Mouse (Mus musculus) hindbrain, embryonic 10.5 days (tissue): Measurements from ENCODE around the gene Snx18. TPM values are rescaled to one million over a fixed set of nuclear protein-coding genes. Genes with fewer than 3 reads are reported as not detected.

Experiments used
- DNase-seq: peaks from one replicate; pipeline ENCODE4 v3.0.0-alpha.2; 2017; ENCODE audit warnings: low spot score
- H3K27ac ChIP-seq: fragments of 300-500 bp; sonication (generic); 2 replicates; pipeline ENCODE4 v1.5.1; 2016; ENCODE audit warnings: mild to moderate bottlenecking, moderate library complexity
- H3K27me3 ChIP-seq: fragments of 300-500 bp; sonication (generic); 2 replicates; pipeline ENCODE4 v1.6.1; 2016; ENCODE audit warnings: mild to moderate bottlenecking; ENCODE audit not compliant: poor library complexity, insufficient read depth, severe bottlenecking
- H3K36me3 ChIP-seq: fragments of 300-500 bp; sonication (generic); 2 replicates; pipeline ENCODE4 v1.6.1; 2016; ENCODE audit warnings: mild to moderate bottlenecking, moderate library complexity
- H3K4me1 ChIP-seq: fragments of 300-500 bp; sonication (generic); replicated peaks from 2 replicates; pipeline ENCODE4 v1.6.1; 2016; ENCODE audit warnings: mild to moderate bottlenecking
- H3K4me3 ChIP-seq: fragments of 300-500 bp; sonication (generic); 2 replicates; pipeline ENCODE4 v1.5.1; 2016; ENCODE audit warnings: mild to moderate bottlenecking, moderate library complexity
- H3K9me3 ChIP-seq: fragments of 300-500 bp; sonication (generic); 2 replicates; pipeline ENCODE4 v1.6.1; 2016; ENCODE audit warnings: mild to moderate bottlenecking, moderate library complexity
- WGBS: fragments of 180-500 bp; shearing (Covaris S2); methylation state at CpG from one replicate; pipeline ENCODE4 v1.1.7; 2016; 5-methylcytosine and 5-hydroxymethylcytosine counted together
- polyA plus RNA-seq: library from polyadenylated mRNA; unstranded; fragments of >200 nt; fragmentation: Nextera tagmentation; extraction: Ambion mirVana; gene quantifications from 2 replicates; pipeline ENCODE4 v1.2.1, GENCODE M21; 2016

Snx18 gene
- polyA plus RNA-seq, 1 experiment from 2014 or later = 18.1 TPM

DNA sequence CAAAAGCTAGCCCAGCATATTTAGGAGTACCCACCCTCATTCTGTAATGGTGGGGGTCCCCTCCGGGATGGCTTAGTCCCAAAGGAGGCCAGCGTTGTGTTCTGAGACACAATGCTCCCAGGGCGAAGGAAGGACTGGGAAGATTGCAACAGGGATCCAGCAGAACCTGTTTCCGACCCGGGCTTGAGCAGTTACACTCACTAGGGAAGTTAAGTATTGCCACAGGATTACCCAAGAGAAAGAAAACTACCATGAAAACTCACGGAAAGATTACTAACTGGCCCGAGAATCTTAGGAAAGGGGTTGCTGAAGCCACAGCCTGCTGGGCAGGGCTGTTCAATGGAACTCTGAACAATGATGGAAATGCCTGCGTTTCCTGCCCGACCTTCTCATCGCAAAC lies 4.5 kb downstream of the Snx18 start:
- H3K27ac ChIP-seq = peak overlapping the region; percentile 71

DNA sequence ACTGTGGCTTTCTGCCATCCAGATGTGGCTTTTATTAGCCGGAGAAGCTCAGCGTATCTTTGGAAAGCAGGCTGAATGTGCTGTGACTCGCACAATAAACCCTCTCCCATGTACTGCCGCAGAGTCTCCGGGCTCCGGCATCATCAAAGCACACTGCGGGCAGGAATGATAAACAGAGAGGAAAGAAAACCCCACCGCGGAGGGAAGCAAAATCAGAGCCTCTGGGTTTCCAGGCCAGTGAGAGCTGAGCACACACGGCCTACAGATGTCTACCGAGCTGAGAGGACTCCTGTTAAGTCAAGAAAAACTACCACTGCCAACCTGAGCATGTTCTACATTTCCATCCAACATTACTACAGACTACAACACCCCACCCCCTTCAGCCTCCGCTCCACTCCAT lies 5.0 kb downstream of the Snx18 start:
- Histone ChIP-seq H3K9me3 (no peaks in the 10 kb centered on the region), H3K27me3 (no peaks in the 10 kb centered on the region), H3K4me1 (peaks cover 89% of the 10 kb centered on the region), H3K27ac (peak overlapping the region; percentile 50), H3K36me3 (peaks cover 22% of the 10 kb centered on the region), H3K4me3 (peak overlapping the region; percentile 86)
- peak; percentile 49 for DNase-seq
- WGBS = 37% methylated on average over 12 of the region's 12 CpGs

More for the DNA sequence above, 4.5 kb downstream of the Snx18 start:
- peak overlapping the region; percentile 86 for H3K4me3 ChIP-seq
- H3K4me1 ChIP-seq = peaks cover 86% of the 10 kb centered on the region
- no peaks in the 10 kb centered on the region for H3K9me3 ChIP-seq
- 39% methylated on average over 10 of the region's 10 CpGs for WGBS
- DNase-seq = no peak
- H3K27me3 ChIP-seq = no peaks in the 10 kb centered on the region
- peaks cover 19% of the 10 kb centered on the region for H3K36me3 ChIP-seq

DNA sequence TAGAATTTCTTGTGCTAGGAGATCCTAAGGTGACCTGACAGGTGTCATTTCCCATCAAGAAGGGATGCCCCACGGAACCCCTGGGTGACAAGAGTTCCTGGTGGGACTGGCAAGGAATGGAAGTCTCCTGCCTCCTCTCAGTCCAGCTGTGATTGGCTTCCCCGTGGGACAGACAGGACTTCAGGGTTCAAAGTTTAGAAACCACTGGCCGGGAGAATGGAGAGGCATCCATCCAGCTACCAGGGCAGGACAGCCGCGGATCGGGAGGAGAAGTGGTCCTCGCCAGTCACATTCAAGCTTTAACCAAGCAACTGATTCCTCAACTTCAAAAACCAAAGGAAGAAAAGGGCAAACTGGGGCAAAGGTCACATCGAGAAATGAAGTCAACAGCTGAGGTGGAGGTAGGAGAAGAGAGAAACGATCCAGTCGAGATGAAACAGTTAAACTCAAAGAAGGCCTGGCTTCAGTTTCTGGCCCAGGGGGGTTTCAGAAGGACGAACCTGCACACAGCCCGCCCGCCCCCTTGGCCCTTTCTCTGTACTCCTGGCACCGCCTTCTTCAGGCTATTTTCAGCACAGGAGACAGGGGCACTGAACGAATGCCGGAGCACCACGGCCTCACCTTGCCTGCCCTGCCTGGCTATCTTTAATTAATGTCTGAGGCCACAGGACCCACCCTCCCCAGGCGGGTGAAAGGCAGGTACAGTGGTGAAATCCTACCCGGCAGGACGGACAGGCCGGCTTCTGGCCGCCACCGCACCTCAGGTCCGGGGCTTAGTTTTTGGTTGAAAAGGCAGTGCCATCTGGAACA lies 6.0 kb downstream of the Snx18 start:
- WGBS = 61% methylated on average over 24 of the region's 24 CpGs
- peak overlapping the region; percentile 86 for H3K4me3 ChIP-seq
- H3K36me3 ChIP-seq = peaks cover 29% of the 10 kb centered on the region
- DNase-seq = no peak
- 0 out of 2 replicates have a peak overlapping the region, but pooled peaks have one; percentile 13 for H3K27ac ChIP-seq
- H3K27me3 ChIP-seq = no peaks in the 10 kb centered on the region
- H3K4me1 ChIP-seq = peaks cover 87% of the 10 kb centered on the region
- H3K9me3 ChIP-seq = no peaks in the 10 kb centered on the region

DNA sequence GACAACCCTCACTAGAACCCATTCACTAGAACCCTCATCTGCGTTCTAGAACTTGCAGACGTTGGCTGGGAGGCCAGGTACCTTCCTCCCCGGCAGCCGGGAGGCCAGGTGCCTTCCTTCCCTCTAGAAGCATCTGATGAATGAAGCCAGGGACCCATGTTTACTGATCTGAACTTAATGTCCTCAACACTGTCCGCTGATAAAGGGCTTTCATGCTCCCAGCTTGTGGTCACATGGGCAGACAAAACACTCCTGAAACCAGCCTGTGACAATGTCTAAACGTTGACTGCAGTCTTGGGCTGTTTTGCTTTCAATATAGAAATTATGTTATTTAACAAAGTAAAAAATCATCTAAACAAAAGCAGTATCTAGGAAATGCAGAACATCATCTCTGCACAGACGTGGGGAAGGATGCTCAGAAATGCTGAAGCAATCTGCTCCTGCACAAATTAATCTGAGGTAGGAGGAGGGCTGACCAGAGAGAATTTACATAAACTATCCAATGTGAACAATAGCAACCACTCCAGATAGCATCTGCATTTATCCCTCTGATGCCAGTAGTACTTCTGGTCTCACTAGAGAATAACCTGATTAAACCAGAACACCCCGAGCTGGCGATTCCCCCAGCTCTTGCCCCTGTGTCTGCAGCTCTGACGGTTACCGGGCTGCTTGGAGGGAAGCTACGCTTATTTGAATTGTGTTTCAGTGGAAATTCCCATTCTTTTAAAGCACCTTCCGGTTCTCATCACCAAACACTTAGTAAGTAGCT lies 7.4 kb downstream of the Snx18 start:
- Histone ChIP-seq H3K36me3 (peaks cover 39% of the 10 kb centered on the region), H3K9me3 (0 out of 2 replicates have a peak, but pooled peaks cover 4% of the 10 kb centered on the region), H3K27me3 (no peaks in the 10 kb centered on the region), H3K4me1 (peaks cover 82% of the 10 kb centered on the region), H3K4me3 (0 out of 2 replicates have a peak overlapping the region, but pooled peaks have one; percentile 4), H3K27ac (no peak overlapping the region)
- 72% methylated on average over 13 of the region's 13 CpGs for WGBS
- no peak for DNase-seq

DNA sequence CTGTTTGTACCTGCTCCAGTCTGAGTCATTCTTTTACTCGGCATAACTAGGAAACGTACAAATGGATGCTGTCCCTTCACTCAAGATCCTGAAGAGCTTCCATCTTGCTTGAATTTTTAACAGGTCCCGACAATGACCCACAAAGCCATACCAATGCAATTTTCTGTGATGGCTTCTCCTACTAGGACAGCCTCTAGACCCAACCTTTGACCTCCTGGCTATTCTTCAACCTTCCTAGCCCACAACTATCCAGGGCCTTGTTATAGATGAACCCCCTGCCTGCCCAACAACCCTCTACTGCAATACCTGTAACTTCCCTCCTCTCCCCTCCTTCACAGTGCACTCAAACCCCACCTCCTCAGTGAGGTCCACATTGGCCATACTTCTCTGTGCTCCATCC lies 8.9 kb downstream of the Snx18 start:
- Histone ChIP-seq H3K9me3 (0 out of 2 replicates have a peak, but pooled peaks cover 4% of the 10 kb centered on the region), H3K27me3 (no peaks in the 10 kb centered on the region), H3K4me3 (no peak overlapping the region), H3K4me1 (peaks cover 77% of the 10 kb centered on the region), H3K27ac (no peak overlapping the region), H3K36me3 (peaks cover 47% of the 10 kb centered on the region)
- no peak for DNase-seq
- 93% methylated on average over 3 of the region's 3 CpGs for WGBS

DNA sequence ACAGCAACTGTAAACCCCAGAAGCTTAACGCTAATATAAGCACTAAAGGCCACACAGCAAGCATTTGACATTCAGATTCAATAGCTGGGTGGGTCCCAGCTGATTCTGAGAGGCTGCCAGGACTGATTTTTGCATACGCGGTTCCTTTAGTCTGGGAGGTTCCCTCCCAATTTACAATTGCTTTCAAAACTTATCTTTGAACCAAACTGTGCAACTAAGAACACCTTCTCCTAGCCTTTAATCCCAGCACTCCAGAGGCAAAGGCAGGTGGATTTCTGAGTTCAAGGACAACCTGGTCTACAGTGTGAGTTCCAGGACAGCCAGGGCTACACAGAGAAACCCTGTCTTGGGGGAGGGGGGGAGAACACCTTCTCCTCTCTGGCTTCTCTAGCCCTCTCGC lies 10.5 kb downstream of the Snx18 start:
- 84% methylated on average over 4 of the region's 4 CpGs for WGBS
- H3K27me3 ChIP-seq = no peaks in the 10 kb centered on the region
- no peak for DNase-seq
- peaks cover 76% of the 10 kb centered on the region for H3K4me1 ChIP-seq
- H3K9me3 ChIP-seq = 0 out of 2 replicates have a peak, but pooled peaks cover 4% of the 10 kb centered on the region
- H3K36me3 ChIP-seq = peaks cover 47% of the 10 kb centered on the region
- H3K27ac ChIP-seq = no peak overlapping the region
- no peak overlapping the region for H3K4me3 ChIP-seq

DNA sequence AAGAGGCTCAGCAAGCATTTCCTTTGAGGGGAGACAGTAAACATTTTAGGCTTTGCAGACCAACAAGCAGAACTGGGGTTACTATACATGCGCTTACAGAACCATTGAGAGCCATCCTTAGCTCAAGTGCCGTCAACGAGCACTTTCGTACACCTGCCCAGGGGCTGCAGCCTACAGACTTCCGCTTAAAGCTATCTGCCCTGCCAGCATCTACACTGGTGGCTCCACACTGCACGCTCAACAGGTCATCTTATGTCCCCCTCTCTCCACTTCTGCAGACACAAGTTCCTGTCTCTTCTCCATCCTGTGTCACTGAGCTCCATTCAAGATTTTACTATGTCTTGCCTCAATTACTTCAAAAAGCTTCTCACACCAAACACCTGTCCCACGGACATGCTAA lies 11.0 kb downstream of the Snx18 start:
- 92% methylated on average over 7 of the region's 7 CpGs for WGBS
- Histone ChIP-seq H3K27me3 (no peaks in the 10 kb centered on the region), H3K27ac (no peak overlapping the region), H3K4me3 (no peak overlapping the region), H3K4me1 (peaks cover 71% of the 10 kb centered on the region), H3K9me3 (0 out of 2 replicates have a peak, but pooled peaks cover 4% of the 10 kb centered on the region), H3K36me3 (peaks cover 44% of the 10 kb centered on the region)
- DNase-seq = no peak

DNA sequence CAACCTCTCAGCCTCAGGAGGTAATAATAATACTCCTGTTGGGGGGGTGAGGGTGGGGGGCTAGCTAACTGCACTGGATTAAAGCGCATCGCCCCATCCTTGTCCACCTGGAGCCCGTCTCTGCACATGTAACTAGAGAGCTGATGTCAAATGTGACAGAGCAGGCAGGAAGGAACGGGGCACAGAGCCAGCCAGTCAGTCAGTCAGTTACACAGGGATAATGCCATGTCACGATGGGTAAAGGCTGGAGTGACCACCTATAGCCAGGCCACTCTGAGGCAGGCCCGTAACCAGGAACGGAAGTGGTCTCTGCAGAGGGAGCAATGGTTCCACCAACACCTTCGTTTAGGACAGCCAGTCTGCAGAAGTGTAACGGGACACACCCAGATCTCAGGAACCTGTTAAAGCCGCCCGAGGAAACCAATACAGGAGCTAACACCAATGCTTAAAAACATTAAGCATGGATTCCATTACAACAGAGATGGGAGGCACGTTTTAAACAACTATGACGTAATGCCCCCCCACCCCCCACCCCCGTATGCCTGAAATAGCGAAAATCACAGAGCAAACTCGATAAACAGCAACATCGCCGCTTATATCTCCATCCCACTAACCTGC lies 11.5 kb downstream of the Snx18 start:
- 91% methylated on average over 18 of the region's 18 CpGs for WGBS

DNA sequence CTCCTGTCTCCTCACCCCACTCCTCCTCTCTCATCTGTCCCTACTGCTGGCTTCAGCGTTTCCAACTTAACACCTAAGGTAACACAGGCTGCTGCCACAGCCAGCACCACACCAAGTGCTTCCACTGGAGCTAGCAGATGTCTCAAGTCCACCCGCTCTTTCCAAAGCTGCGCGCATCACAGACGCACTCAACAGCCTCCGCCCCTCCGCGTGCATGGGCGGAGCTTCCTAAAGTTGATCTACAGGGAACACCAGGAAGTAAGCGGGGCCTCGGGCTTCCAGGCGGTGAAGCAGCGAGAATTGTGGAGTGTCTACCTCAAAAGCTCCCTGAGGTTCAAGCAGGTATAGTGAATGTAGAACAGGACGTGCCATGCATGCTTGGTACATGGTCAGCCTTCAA lies 12.2 kb downstream of the Snx18 start:
- DNase-seq = no peak
- Histone ChIP-seq H3K27ac (no peak overlapping the region), H3K4me3 (no peak overlapping the region), H3K36me3 (peaks cover 47% of the 10 kb centered on the region), H3K27me3 (no peaks in the 10 kb centered on the region), H3K9me3 (0 out of 2 replicates have a peak, but pooled peaks cover 4% of the 10 kb centered on the region), H3K4me1 (peaks cover 59% of the 10 kb centered on the region)
- 89% methylated on average over 14 of the region's 14 CpGs for WGBS

More for the DNA sequence above, 11.5 kb downstream of the Snx18 start:
- peaks cover 66% of the 10 kb centered on the region for H3K4me1 ChIP-seq
- H3K4me3 ChIP-seq = no peak overlapping the region
- DNase-seq = no peak
- H3K36me3 ChIP-seq = peaks cover 44% of the 10 kb centered on the region
- no peaks in the 10 kb centered on the region for H3K27me3 ChIP-seq
- 0 out of 2 replicates have a peak, but pooled peaks cover 4% of the 10 kb centered on the region for H3K9me3 ChIP-seq
- no peak overlapping the region for H3K27ac ChIP-seq

DNA sequence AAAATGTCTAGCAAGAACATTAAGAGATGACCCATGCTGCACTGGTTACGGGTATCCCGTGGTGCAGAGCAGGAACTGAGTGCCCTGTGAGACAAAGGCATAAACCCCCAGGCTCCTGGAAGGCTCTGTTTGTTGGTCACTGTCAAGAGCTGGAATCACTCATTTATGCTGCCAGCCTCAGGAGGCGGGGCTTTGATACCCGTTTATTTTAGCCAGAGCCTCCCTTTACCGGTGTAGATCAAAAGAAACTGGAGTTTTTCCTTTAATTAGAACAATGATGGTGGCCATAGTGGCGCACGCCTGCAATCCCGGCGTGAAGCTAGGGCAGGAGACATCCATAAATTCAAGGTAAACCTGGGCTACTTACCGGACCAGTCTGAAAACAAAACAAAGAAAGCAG lies 12.7 kb downstream of the Snx18 start:
- Histone ChIP-seq H3K9me3 (0 out of 2 replicates have a peak, but pooled peaks cover 4% of the 10 kb centered on the region), H3K27ac (no peak overlapping the region), H3K4me3 (no peak overlapping the region), H3K4me1 (peaks cover 54% of the 10 kb centered on the region), H3K27me3 (no peaks in the 10 kb centered on the region), H3K36me3 (peaks cover 49% of the 10 kb centered on the region)
- WGBS = 95% methylated on average over 10 of the region's 10 CpGs
- DNase-seq = no peak

DNA sequence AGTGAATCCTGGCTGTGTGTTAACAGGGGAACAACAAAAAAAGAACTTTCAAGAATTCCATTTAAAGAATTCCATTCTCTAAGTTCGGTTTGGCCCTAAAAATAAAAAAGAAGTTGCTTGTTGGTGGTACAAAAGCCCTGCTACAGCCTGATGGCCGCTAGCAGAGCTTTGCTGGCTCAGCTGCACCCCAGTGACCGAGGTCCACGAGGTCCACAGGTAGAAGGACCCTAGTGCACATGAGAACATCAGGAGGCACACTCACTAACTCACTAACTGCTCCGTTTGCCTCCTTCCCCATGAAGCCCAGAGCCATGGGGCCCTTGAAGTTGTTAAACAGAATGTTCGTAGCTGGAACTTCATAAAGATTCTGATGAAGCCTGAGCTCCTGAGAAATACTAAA lies 14.0 kb downstream of the Snx18 start:
- H3K27ac ChIP-seq = no peak overlapping the region
- peaks cover 45% of the 10 kb centered on the region for H3K36me3 ChIP-seq
- no peak overlapping the region for H3K4me3 ChIP-seq
- WGBS = 76% methylated on average over 6 of the region's 6 CpGs
- H3K4me1 ChIP-seq = peaks cover 44% of the 10 kb centered on the region
- no peak for DNase-seq
- H3K27me3 ChIP-seq = no peaks in the 10 kb centered on the region
- H3K9me3 ChIP-seq = 0 out of 2 replicates have a peak, but pooled peaks cover 4% of the 10 kb centered on the region

DNA sequence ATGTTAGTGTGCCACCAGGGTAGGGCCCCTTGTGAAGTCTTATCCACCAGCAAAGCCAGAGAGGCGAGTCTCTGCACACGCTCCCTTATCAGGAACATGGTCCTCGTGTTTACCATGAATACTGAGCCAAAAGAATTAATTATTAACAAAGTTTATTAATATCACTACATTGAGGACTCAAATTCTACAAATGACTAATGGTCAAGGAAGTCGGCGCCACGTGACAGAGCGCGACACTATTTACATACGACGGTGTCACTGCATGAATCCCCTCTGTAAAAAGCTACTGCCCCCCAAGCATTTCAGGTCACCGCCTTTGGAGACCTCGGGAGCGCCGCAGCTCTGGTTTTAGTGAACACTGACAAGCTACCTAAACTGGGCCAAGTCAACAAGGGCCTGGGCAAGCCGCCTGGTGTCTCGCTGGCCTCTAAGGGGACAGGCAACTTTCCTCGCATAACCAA lies 15.5 kb downstream of the Snx18 start:
- WGBS = 88% methylated on average over 17 of the region's 17 CpGs
- Histone ChIP-seq H3K27ac (peak overlapping the region; percentile 54; the same call in 1 of the 2 replicates), H3K4me3 (no peak overlapping the region), H3K36me3 (peaks cover 42% of the 10 kb centered on the region), H3K27me3 (no peaks in the 10 kb centered on the region), H3K4me1 (peaks cover 41% of the 10 kb centered on the region), H3K9me3 (0 out of 2 replicates have a peak, but pooled peaks cover 4% of the 10 kb centered on the region)
- DNase-seq = no peak
